Mouse (Mus musculus): ENCODE results near the gene Atrnl1. TPM values are rescaled to one million over a fixed set of nuclear protein-coding genes. Genes with fewer than 3 reads are reported as not detected.
A peak's percentile ranks its signal among the peaks of the same experiment; 100 is the strongest.

Atrnl1 gene
- polyA plus RNA-seq, 1 experiment from 2014 or later: 5.1 TPM

- Histone ChIP-seq H3K27ac (no peak overlapping the region), H3K9me3 (no peaks in the 10 kb centered on the region), H3K36me3 (no peaks in the 10 kb centered on the region), H3K4me3 (no peak overlapping the region), H3K27me3 (ENCODE audit: insufficient read depth, poor library complexity, severe bottlenecking) (no peaks in the 10 kb centered on the region), H3K4me1 (peaks cover 23% of the 10 kb centered on the region)
- WGBS: 86% methylated on average over 13 of the region's 13 CpGs
- no peak for DNase-seq (ENCODE audit: low spot score)
Measured at GRCm38 (mm10) chr19:58051905-58052304, 441.1 kb downstream of the Atrnl1 start.

DNA sequence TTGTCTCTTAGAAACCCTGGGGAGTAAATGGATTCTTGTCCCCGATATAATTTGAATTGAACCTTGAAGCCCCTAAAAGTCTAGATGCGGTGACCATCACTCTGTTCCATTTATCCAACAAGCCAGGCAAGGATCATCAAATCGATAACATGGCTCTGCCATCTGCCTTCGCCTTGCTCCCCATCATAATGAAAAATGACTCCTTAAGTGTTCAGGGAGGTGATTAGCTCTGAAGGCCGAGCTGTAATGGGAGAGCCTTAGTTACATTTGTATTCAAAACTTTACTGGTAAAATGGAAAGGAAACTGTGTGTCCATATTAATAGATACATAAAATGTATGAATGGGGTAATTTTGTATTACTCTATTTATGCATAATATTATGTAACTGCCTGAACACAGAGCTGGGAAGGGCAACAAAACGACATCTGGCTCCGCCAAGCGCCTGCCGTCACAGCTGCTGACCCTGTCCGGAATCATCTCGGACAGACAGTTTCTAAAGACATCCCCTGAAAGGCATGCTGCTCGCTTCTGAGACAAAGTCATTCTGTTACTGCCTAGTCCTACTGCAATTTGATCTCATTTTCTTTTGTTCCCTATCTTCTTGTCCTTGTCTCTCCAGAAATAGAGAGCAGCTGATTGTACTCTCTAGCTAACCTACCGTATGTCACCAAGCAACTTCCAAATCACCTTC lies 441.8 kb downstream of the Atrnl1 start:
- H3K9me3 ChIP-seq: no peaks in the 10 kb centered on the region
- H3K27ac ChIP-seq: 0 out of 2 replicates have a peak overlapping the region, but pooled peaks have one; percentile 1
- WGBS: 60% methylated on average over 13 of the region's 13 CpGs
- no peak for DNase-seq (ENCODE audit: low spot score)
- no peaks in the 10 kb centered on the region for H3K27me3 ChIP-seq (ENCODE audit: insufficient read depth, poor library complexity, severe bottlenecking)
- peaks cover 23% of the 10 kb centered on the region for H3K4me1 ChIP-seq
- no peaks in the 10 kb centered on the region for H3K36me3 ChIP-seq
- no peak overlapping the region for H3K4me3 ChIP-seq

DNA sequence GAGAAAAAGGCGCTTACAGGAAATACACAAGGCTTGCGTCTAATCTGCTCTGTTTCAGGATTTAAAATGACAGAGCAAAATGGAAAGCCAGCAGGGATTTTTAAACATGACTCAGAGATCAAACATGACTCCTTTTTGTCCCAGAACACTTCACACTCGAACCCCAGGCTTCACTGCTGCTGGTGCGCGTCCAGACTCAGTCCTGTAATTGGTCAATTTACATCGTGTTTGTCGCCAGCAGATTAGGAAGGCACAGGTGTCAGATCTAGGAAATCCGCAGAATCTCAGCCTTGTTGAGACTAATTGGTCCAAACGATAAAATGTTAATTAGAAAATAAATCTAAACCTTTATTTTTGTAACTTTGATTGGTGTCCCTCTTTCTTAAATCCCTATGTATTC lies 448.9 kb downstream of the Atrnl1 start:
- Histone ChIP-seq H3K4me1 (peaks cover 44% of the 10 kb centered on the region), H3K27ac (peak overlapping the region; percentile 22; the same call in 1 of the 2 replicates), H3K27me3 (ENCODE audit: insufficient read depth, poor library complexity, severe bottlenecking) (no peaks in the 10 kb centered on the region), H3K36me3 (no peaks in the 10 kb centered on the region), H3K9me3 (no peaks in the 10 kb centered on the region), H3K4me3 (no peak overlapping the region)
- no peak for DNase-seq (ENCODE audit: low spot score)
- 36% methylated on average over 9 of the region's 9 CpGs for WGBS

DNA sequence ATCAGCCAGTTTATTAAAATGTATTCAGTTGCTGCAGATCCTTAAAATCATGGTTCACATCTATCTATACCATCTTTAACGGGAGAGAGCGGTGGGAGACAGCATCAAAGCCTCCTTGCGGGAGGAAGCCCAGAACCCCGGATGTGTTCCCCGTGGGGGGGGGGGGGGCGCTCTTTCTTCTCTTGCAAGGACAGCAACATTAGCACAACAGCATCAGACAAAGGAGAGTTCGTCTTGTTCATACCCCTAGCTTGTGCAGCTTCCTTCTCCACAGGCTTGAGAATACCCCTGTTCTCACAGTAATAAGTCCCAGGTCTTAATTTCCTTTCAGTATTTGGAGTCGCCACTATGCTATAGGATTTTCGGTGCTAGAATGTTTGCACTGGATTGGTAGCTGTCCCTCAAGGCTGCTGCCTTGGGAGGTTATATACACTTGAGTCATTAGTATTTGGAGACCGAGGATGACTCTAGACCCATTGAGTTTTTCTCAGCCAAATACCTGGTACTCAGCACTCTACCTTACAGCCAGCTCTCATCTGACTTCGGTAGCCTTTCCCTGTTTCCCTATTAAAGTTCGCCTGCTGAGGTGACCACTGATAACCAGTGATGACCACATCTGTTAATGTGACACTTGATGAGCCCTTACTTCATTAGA lies 449.5 kb downstream of the Atrnl1 start:
- Histone ChIP-seq H3K36me3 (no peaks in the 10 kb centered on the region), H3K9me3 (no peaks in the 10 kb centered on the region), H3K27me3 (ENCODE audit: insufficient read depth, poor library complexity, severe bottlenecking) (no peaks in the 10 kb centered on the region), H3K4me3 (peak overlapping the region; percentile 37), H3K27ac (peak overlapping the region; percentile 43), H3K4me1 (peaks cover 50% of the 10 kb centered on the region)
- DNase-seq (ENCODE audit: low spot score): no peak
- 19% methylated on average over 12 of the region's 12 CpGs for WGBS

- peak; percentile 75 for DNase-seq (ENCODE audit: low spot score)
- peaks cover 53% of the 10 kb centered on the region for H3K4me1 ChIP-seq
Measured at GRCm38 (mm10) chr19:58060854-58061358, 450.1 kb downstream of the Atrnl1 start.

GRCm38 (mm10) chr19:58061933-58062332 lies 451.1 kb downstream of the Atrnl1 start:
- DNase-seq (ENCODE audit: low spot score): no peak
- WGBS: 44% methylated on average over 8 of the region's 8 CpGs
- no peak overlapping the region; the same call in 1 of the 2 replicates for H3K27ac ChIP-seq
- no peaks in the 10 kb centered on the region for H3K36me3 ChIP-seq
- H3K4me1 ChIP-seq: peaks cover 53% of the 10 kb centered on the region
- H3K27me3 ChIP-seq (ENCODE audit: insufficient read depth, poor library complexity, severe bottlenecking): no peaks in the 10 kb centered on the region
- no peaks in the 10 kb centered on the region for H3K9me3 ChIP-seq
- no peak overlapping the region for H3K4me3 ChIP-seq

More at GRCm38 (mm10) chr19:58060854-58061358, 450.1 kb downstream of the Atrnl1 start:
- WGBS: 20% methylated on average over 15 of the region's 15 CpGs
- Histone ChIP-seq H3K27me3 (ENCODE audit: insufficient read depth, poor library complexity, severe bottlenecking) (no peaks in the 10 kb centered on the region), H3K9me3 (no peaks in the 10 kb centered on the region), H3K27ac (peak overlapping the region; percentile 43), H3K36me3 (no peaks in the 10 kb centered on the region), H3K4me3 (peak overlapping the region; percentile 37; the same call in 1 of the 2 replicates)

- Histone ChIP-seq H3K27ac (no peak overlapping the region), H3K4me1 (peaks cover 53% of the 10 kb centered on the region), H3K9me3 (no peaks in the 10 kb centered on the region), H3K4me3 (no peak overlapping the region), H3K36me3 (no peaks in the 10 kb centered on the region), H3K27me3 (ENCODE audit: insufficient read depth, poor library complexity, severe bottlenecking) (no peaks in the 10 kb centered on the region)
- no peak for DNase-seq (ENCODE audit: low spot score)
- 36% methylated on average over 6 of the region's 6 CpGs for WGBS
Measured at GRCm38 (mm10) chr19:58063541-58063940, 452.7 kb downstream of the Atrnl1 start.

DNA sequence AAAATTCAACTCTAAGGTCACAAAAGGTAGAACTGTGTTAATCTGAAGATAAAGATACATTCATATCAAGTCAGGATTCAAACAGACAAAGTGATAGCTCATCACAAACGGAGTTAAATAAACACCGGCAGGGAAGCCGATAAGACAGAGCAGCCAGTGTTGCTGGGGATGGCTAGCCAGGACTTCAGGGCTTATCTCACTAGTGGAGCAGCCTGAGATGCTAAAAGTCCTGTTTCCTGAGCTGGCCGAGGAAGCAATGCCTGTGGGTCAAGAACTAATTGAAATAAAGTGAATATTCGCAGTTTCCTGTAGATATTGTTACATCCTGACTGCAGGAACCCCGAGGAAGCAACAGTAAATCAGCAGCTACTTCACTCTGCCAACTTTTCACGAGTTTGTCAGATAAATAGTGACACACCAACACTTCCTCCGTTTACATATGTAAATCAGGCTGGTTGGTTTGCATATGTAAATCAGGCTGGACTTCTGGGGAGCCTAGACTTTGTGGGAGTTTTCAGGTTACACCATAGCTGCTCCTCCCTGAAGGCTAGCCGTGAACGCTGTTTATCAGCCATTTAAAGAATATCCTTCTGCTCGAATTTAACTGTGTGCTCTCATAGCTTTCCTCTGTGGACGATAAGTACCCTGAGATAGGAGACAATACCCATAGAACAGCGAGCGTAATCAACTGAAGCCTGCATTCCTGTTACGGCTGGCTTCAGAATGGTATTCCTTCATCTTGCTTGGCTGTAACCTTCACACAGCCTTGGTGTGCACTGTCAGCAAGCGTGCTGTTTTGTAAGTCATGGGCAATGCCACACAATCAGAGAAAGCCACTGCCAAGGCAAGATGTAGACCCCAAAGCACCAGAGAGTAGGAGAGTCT lies 453.5 kb downstream of the Atrnl1 start:
- Histone ChIP-seq H3K27ac (peak overlapping the region; percentile 81), H3K4me3 (peak overlapping the region; percentile 40), H3K36me3 (no peaks in the 10 kb centered on the region), H3K4me1 (peaks cover 51% of the 10 kb centered on the region), H3K27me3 (ENCODE audit: insufficient read depth, poor library complexity, severe bottlenecking) (no peaks in the 10 kb centered on the region), H3K9me3 (no peaks in the 10 kb centered on the region)
- 7% methylated on average over 16 of the region's 16 CpGs for WGBS
- DNase-seq (ENCODE audit: low spot score): no peak

- 27% methylated on average over 5 of the region's 5 CpGs for WGBS
- H3K27me3 ChIP-seq (ENCODE audit: insufficient read depth, poor library complexity, severe bottlenecking): no peaks in the 10 kb centered on the region
- peak overlapping the region; percentile 81 for H3K27ac ChIP-seq
- no peaks in the 10 kb centered on the region for H3K9me3 ChIP-seq
- peak overlapping the region; percentile 40 for H3K4me3 ChIP-seq
- peaks cover 46% of the 10 kb centered on the region for H3K4me1 ChIP-seq
- no peak for DNase-seq (ENCODE audit: low spot score)
- no peaks in the 10 kb centered on the region for H3K36me3 ChIP-seq
Measured at GRCm38 (mm10) chr19:58065001-58065314, 454.1 kb downstream of the Atrnl1 start.

DNA sequence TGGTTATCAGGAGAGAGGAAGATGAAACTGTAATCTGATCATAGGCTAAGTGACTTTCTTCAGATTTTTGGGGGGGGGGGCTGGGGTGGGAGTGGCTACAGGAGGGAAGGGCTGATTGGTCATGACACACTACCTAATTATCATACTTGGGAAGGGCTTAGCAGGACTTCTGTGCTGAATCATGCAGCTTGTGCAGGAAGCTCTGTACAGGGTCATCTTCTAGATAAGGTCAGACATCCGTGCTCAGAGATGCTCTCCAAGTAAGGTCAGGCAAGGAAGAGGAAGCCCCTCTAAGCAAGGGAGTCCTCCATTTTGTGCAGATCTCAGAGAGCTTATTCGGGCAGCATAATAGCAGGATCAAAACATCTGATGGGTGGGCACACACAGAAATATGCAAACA lies 454.7 kb downstream of the Atrnl1 start:
- Histone ChIP-seq H3K9me3 (no peaks in the 10 kb centered on the region), H3K27ac (0 out of 2 replicates have a peak overlapping the region, but pooled peaks have one; percentile 81), H3K4me3 (no peak overlapping the region), H3K4me1 (peaks cover 41% of the 10 kb centered on the region), H3K36me3 (no peaks in the 10 kb centered on the region), H3K27me3 (ENCODE audit: insufficient read depth, poor library complexity, severe bottlenecking) (no peaks in the 10 kb centered on the region)
- WGBS: 66% methylated on average over 2 of the region's 2 CpGs
- DNase-seq (ENCODE audit: low spot score): no peak

GRCm38 (mm10) chr19:58068114-58068513 lies 457.3 kb downstream of the Atrnl1 start:
- DNase-seq (ENCODE audit: low spot score): no peak
- Histone ChIP-seq H3K27me3 (ENCODE audit: insufficient read depth, poor library complexity, severe bottlenecking) (no peaks in the 10 kb centered on the region), H3K36me3 (no peaks in the 10 kb centered on the region), H3K9me3 (no peaks in the 10 kb centered on the region), H3K27ac (no peak overlapping the region), H3K4me3 (no peak overlapping the region), H3K4me1 (peaks cover 28% of the 10 kb centered on the region)
- 79% methylated on average over 2 of the region's 2 CpGs for WGBS

DNA sequence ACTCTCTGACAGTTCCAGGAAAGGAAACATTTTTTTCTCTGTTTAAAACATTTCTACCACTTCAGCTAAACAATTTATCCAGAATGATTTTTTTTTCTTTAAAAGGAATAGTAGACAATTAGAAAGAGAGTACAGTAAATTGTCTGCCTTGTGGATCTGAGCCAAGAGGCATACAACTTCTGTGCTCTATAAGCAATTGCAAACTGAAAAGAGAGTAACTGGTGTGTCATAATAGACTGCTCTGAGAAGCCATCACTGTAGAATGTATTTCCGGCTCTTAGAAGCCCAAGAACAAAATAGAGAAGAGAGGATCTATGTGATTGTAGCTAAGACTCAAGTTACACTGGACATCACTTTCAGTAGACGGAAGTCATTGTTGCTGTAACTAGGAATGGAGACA lies 458.1 kb downstream of the Atrnl1 start:
- no peaks in the 10 kb centered on the region for H3K9me3 ChIP-seq
- WGBS: 92% methylated on average over 2 of the region's 2 CpGs
- no peak overlapping the region for H3K4me3 ChIP-seq
- no peaks in the 10 kb centered on the region for H3K27me3 ChIP-seq (ENCODE audit: insufficient read depth, poor library complexity, severe bottlenecking)
- H3K27ac ChIP-seq: no peak overlapping the region
- no peaks in the 10 kb centered on the region for H3K36me3 ChIP-seq
- peaks cover 21% of the 10 kb centered on the region for H3K4me1 ChIP-seq
- no peak for DNase-seq (ENCODE audit: low spot score)
